Mouse (Mus musculus) neutrophil, adult 5-6 weeks (primary cell): ENCODE measurements at regions not wholly inside any gene's neighbourhood (a gene's known extent, or its start where the extent isn't known, plus 50 kb on each side); places are given as distances from the start of the nearest gene placed in this dataset.
"Not testable (repeated sequence)": the region's sequence is repeated elsewhere in the genome, so short reads cannot be mapped to it uniquely, and the experiment has no call there.

ENCODE experiments used
- ATAC-seq: fragments of 151-379, 151-347 bp; 2 replicates; pipeline ENCODE4 v1.8.0; 2017; ENCODE audit warnings: mild to moderate bottlenecking, moderate TSS enrichment; ENCODE audit not compliant: insufficient number of reproducible peaks, poor library complexity, low FRiP score, severe bottlenecking; ENCODE audit errors: extremely low read depth

DNA sequence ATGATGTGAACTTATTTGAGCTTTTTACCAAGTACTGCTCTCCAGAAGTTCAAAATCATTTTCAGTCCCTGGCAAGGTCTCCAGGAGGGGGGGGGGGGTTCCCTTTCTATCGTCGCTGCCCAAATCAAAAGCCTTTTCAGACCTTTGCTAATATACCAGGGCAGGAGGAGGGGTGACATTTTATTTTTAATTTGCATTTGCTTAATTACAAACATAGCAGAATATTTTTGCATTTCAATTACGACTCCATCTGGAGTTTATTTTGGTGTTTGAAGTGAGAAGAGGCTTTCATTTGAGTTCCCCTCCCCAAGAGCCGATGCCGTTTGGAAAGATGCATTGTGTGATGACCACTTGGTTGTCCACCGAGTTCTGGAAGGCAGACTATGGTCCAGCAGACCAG is 174.0 kb upstream of the Rgma start:
- no peak for ATAC-seq

DNA sequence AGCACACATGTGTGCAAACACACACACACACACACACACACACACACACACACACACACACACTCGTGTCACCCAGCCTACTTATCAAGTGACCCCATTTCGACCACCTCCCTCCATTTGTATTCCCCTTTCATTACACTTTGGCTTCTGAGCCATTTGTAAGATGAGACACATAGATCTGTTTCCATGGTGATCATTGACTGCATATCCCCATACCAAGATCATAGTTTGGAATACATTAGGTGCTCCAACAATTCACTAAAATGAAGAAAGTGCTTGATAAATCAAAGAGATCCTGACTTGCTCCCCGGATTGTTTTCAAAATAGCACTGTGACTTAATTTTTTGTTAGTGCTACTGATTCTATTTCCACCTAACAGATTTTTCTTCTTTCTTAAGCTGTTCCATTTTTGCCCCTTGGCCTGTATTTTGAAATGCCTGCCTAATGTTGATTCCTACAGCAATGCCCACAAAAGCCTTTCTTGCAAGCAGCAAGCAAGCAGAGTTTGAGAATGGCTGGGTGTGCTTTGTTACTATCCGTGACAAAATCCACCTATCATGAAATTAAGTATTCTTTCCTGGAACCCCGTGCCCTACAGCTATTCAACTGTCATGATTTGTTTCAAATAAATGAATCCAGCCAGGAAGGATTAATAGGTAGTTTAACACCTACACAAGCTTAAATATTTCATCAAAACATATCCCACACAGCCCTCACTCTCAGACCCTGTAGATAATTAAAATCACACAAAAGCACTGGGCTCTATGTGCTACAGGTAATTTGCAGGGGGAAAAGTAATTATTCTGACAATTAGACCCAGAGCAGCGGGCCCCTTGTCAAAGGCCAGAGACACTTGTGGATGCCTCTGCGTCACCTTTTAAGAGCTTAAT is 168.1 kb upstream of the Rgma start:
- ATAC-seq, result no peak

- no peak for ATAC-seq
These were observed 166.9 kb upstream of the Rgma start for GRCm38 (mm10) chr7:73208479-73208816.

- no peak for ATAC-seq
These were observed 166.3 kb upstream of the Rgma start for GRCm38 (mm10) chr7:73208817-73209602.

GRCm38 (mm10) chr7:73210078-73210477 is 165.2 kb upstream of the Rgma start:
- ATAC-seq, result no peak

DNA sequence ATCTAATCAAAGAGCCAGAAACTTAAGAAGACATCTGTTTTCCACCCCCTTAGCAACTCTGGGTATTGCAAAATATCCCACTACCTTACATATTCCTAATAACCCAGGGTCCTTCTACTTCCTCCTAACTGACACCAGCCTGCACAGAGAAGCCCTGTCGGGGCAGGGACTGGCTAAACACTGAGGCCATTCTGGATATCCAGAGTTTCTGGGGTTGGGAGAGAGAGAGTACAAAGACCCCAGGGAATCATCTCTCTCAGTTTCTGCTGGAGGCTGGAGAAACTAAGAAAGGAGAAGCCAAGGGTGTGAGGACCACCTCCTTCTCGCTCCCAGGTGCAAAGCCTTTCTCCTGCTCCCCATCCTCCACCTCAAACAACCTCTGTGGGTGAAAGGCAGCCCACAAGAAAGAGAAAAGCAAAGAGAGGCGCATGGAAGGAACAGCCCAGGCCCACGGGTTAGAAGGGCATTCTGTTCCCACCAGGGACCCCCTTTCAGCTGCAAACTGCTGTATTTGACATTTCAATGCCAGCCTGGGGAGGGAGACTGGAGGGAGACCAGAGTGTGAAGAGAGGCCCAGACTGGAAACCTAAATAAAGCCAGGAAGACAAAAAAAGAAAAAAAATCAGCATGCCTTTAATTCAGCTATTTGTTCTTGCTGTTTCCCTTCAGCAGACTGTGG is 152.9 kb upstream of the Rgma start:
- ATAC-seq, result no peak

- no peak for ATAC-seq
These were observed 152.3 kb upstream of the Rgma start for GRCm38 (mm10) chr7:73222929-73223512.

GRCm38 (mm10) chr7:73233539-73234158 is 141.7 kb upstream of the Rgma start:
- no peak for ATAC-seq

GRCm38 (mm10) chr7:73238486-73238885 is 136.8 kb upstream of the Rgma start:
- ATAC-seq, result no peak

DNA sequence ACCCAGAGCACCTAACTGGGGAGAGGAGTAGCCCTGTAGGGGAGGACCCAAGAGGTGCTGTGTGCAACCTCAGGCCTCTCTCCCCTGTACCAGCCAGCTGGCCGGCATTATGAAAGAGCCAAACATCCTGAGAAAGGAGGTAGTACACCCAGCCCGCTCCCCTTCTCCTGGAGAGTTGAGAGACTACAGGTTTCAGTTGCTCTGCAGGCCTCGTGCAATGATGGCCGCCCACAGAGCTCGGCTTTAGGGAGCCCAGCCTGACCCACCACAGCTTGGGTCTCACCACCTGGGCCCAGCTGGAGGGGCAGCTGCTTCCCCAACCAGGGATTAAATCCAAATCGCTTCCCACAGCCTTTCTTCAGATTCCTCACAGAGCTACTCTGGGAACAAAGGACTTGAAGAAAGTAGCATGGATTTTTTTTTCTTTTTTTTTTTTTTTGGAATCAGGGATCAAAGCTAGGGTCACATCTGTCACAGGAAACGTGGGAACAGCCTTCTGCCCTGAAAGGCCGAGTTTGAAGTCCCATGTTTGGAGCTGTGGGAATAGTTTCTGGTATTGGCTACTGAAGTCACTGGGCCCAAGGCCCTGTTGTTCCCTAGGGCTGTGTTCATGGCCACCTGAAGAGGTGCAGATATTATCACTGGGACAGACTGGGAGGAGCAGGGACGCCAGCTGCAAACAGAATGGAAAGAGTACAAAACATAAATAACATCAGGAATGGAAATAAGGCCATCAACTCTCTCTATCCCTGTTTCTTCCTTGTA is 131.5 kb upstream of the Rgma start:
- no peak for ATAC-seq

DNA sequence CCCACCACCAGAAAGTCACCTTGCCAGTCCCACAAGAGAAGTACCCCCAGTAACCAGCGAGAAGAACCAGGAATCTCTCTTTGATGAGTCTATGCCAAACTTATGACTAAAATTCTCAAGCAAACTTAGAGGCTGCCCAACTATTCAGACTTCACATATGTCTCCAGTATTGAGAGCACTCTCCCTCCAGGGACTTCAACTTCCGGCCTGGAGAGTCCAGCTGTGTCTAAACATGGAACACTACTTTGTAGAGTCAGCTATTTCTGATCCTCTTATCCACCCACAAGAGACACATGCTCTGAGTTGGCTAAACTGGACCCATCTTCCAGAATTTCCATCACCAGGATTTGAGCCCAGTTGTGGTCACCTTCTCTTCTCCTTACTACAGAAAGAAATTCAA is 129.9 kb upstream of the Rgma start:
- no peak for ATAC-seq

DNA sequence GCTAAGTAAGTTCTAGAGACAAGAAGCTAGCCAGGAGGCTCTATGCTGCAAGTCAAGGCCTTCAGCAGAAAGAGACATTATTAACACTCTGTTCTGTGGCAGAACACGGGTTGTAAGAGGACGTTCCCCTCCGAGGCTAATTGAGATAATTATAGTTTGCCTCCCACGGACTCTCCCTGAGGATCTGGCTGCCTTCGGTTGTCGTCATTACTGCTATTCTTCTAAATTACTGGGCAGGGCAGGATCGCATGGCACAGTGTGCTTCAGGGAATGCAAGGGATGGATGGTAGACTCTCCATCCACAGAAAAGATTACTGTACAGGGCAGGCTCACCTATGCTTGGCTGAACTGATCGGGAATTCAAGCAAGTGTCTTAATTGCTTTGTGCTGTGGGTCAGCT is 124.7 kb upstream of the Rgma start:
- ATAC-seq, result no peak

GRCm38 (mm10) chr7:73251187-73251740 is 124.0 kb upstream of the Rgma start:
- ATAC-seq, result no peak

- not testable (repeated sequence) for ATAC-seq
These were observed 120.3 kb upstream of the Rgma start for GRCm38 (mm10) chr7:73254972-73255371.

DNA sequence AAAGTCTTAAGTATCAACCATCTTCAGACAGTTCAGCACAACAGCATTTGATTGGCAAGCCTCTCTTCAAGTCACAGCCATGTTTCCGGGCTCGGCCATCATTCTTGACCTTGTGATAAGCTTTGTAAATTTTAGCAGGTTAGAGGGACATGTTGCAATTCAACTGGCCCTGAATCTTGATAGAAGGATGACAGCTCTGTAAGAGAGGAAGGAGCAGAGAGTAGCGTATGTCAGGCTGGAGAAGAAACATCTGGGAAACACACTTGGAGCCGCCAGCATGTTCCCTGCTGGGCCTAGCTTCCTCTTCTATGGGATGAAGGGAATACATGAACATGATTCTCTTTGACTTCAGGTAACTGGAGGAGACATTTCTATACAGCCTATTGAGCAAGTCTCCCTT is 115.2 kb upstream of the Rgma start:
- ATAC-seq, result no peak

GRCm38 (mm10) chr7:73261750-73262149 is 113.6 kb upstream of the Rgma start:
- ATAC-seq, result no peak

- no peak for ATAC-seq
These were observed 112.8 kb upstream of the Rgma start for GRCm38 (mm10) chr7:73262526-73262925.

GRCm38 (mm10) chr7:73269626-73270025 is 105.7 kb upstream of the Rgma start:
- ATAC-seq, result no peak
